Mouse (Mus musculus) intestine, embryonic 15.5 days (tissue): ENCODE results near the gene Tox3. TPM values are rescaled to one million over a fixed set of nuclear protein-coding genes. Genes with fewer than 3 reads are reported as not detected.

Source experiments
- ATAC-seq: fragments of 200-750 bp; cut with Nextera tagmentation; 2 replicates; pipeline ENCODE4 v1.8.0; 2017; ENCODE audit warnings: moderate TSS enrichment, moderate library complexity
- H3K27ac ChIP-seq: fragments of 300-500 bp; sonication (generic); 2 replicates; pipeline ENCODE4 v1.5.1; 2015; ENCODE audit warnings: mild to moderate bottlenecking, inconsistent platforms
- H3K27me3 ChIP-seq: fragments of 300-500 bp; sonication (generic); replicated peaks from 2 replicates; pipeline ENCODE4 v1.6.1; 2015; ENCODE audit warnings: inconsistent platforms
- H3K36me3 ChIP-seq: fragments of 300-500 bp; sonication (generic); 2 replicates; pipeline ENCODE4 v1.6.1; 2015; ENCODE audit warnings: inconsistent platforms
- H3K4me1 ChIP-seq: fragments of 300-500 bp; sonication (generic); replicated peaks from 2 replicates; pipeline ENCODE4 v1.6.1; 2015; ENCODE audit warnings: inconsistent platforms
- H3K4me2 ChIP-seq: fragments of 300-500 bp; sonication (generic); replicated peaks from 2 replicates; pipeline ENCODE4 v1.6.1; 2015; ENCODE audit warnings: mild to moderate bottlenecking, inconsistent platforms
- H3K4me3 ChIP-seq: fragments of 300-500 bp; sonication (generic); replicated peaks from 2 replicates; pipeline ENCODE4 v1.5.1; 2015; ENCODE audit warnings: inconsistent platforms
- H3K9ac ChIP-seq: fragments of 300-500 bp; sonication (generic); 2 replicates; pipeline ENCODE4 v1.6.1; 2015; ENCODE audit warnings: inconsistent platforms
- H3K9me3 ChIP-seq: fragments of 300-500 bp; sonication (generic); 2 replicates; pipeline ENCODE4 v1.6.1; 2016; ENCODE audit warnings: inconsistent platforms
- WGBS: fragments of 180-500 bp; shearing (Covaris S2); methylation state at CpG from one replicate; pipeline ENCODE4 v1.1.7; 2015; 5-methylcytosine and 5-hydroxymethylcytosine counted together
- polyA plus RNA-seq: library from polyadenylated mRNA; unstranded; fragments of >200 nt; fragmentation: Nextera tagmentation; extraction: Ambion mirVana; gene quantifications from 2 replicates; pipeline ENCODE4 v1.2.1, GENCODE M21; 2015

The Tox3 gene
- polyA plus RNA-seq, 1 experiment from 2014 or later, result 7.0 TPM

DNA sequence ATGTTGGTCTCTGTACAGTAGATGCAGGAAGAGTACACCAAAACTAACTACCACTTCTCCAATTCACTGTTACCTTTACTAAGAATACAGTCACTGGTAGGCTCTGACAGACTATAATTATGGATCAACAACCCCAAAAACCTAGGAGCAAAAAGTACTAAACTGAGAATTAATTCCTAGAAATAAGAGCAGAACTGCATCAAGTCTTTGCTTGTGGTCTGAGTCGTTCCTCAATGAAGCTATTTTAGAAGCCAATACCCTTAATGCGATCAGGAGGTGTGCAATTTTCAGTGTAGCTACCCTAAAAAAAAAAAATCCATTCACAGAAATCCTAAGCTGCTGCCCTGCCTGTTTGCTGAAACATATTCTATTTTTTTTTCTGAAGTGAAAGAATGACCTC is 4.8 kb upstream of the Tox3 start:
- 77% methylated on average over 2 of the region's 2 CpGs for WGBS
- Histone ChIP-seq H3K4me2 (no peak overlapping the region), H3K9ac (no peak overlapping the region), H3K9me3 (no peaks in the 10 kb centered on the region), H3K27me3 (no peaks in the 10 kb centered on the region), H3K4me3 (no peak overlapping the region), H3K4me1 (0 out of 2 replicates have a peak, but pooled peaks cover 6% of the 10 kb centered on the region), H3K27ac (no peak overlapping the region), H3K36me3 (no peaks in the 10 kb centered on the region)
- no peak for ATAC-seq

GRCm38 (mm10) chr8:90349709-90350562 is 1.8 kb upstream of the Tox3 start:
- H3K4me3 ChIP-seq, result no peak overlapping the region
- no peak overlapping the region for H3K27ac ChIP-seq
- no peak for ATAC-seq
- no peak overlapping the region for H3K4me2 ChIP-seq
- WGBS, result 27% methylated on average over 13 of the region's 13 CpGs
- no peaks in the 10 kb centered on the region for H3K27me3 ChIP-seq
- no peak overlapping the region for H3K9ac ChIP-seq
- no peaks in the 10 kb centered on the region for H3K36me3 ChIP-seq
- peaks cover 19% of the 10 kb centered on the region; the same call in 1 of the 2 replicates for H3K4me1 ChIP-seq
- H3K9me3 ChIP-seq, result no peaks in the 10 kb centered on the region

DNA sequence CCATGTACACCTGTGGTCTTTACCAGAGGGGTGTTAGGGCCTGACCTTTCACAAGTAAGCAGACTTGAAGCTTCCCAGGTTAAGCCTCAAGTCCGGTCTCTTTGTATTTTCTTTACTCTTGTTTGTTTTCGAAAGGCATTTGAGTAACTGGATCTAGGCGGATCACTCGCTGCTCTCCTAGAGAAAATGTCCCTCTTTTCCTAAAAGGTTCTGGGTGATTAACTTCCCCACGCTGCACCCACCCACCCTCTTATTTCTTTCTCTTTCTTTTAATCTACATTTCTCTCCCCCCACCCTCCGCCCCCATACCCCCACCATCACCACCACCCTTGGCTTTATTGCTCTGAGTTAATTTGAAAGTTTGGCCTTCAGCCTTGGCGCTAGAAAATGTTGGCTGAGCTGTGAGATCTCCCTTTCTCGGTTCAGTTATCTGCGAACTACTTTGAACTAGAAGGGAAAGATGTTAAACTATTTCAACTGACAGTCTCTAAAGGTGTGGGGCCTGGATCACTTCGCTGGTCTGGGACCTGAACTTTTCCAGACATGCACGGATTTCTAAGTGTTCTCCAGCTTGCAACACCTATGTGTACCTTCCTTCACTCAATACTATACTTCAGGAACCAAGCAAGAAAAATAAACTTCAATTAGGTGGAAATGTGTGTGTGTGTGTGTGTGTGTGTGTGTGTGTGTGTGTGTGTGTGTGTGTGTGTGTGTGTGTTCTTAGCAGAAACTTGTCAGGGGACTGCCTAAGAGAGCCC is 962 bp upstream of the Tox3 start:
- no peak for ATAC-seq
- H3K36me3 ChIP-seq, result no peaks in the 10 kb centered on the region
- H3K9me3 ChIP-seq, result no peaks in the 10 kb centered on the region
- peak overlapping the region; percentile 65; the same call in 1 of the 2 replicates for H3K27ac ChIP-seq
- WGBS, result 47% methylated on average over 11 of the region's 11 CpGs
- H3K4me1 ChIP-seq, result peaks cover 19% of the 10 kb centered on the region; the same call in 1 of the 2 replicates
- H3K9ac ChIP-seq, result no peak overlapping the region
- H3K4me3 ChIP-seq, result no peak overlapping the region
- H3K27me3 ChIP-seq, result no peaks in the 10 kb centered on the region
- peak overlapping the region; percentile 91 for H3K4me2 ChIP-seq

GRCm38 (mm10) chr8:90347581-90348177 is 464 bp downstream of the Tox3 start:
- Histone ChIP-seq H3K36me3 (no peaks in the 10 kb centered on the region), H3K4me2 (peak overlapping the region; percentile 91), H3K9me3 (no peaks in the 10 kb centered on the region), H3K4me3 (peak overlapping the region; percentile 75), H3K4me1 (peaks cover 19% of the 10 kb centered on the region; the same call in 1 of the 2 replicates), H3K27ac (peak overlapping the region; percentile 65), H3K27me3 (no peaks in the 10 kb centered on the region), H3K9ac (peak overlapping the region; percentile 86)
- peak; percentile 70 for ATAC-seq
- WGBS, result under 1% methylated on average over 63 of the region's 66 CpGs

DNA sequence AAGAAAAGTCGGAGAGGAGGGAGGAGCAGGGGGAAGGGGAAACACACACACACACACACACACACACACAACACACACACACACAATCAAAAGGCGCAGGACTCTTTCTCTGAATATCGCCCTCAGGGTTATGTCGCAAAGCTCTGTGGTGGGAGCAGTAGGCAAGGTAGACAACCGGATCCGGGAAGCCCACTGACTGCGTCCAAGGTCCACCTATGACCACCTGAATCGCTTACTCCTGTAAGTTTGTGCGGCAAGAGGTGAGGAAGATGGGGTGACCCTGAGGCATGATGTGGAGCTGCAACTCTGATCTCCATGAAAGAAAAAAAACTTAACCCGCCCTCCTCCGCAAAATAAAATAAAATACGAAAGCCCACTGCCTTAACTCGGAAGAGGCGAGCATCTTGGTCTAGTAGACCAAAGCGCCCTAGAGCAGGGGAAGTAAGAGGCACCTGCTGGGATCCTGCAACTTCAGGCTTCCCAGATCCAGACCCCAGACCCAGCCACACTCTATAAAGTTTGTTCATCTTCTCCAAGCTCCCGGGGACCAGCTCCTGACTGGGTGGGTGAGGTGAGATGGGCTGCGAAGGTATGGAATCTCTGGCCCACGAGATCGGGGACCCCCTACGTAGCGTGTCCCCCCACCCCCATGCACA is 1.1 kb downstream of the Tox3 start:
- Histone ChIP-seq H3K4me3 (peak overlapping the region; percentile 75), H3K4me2 (peak overlapping the region; percentile 91), H3K36me3 (no peaks in the 10 kb centered on the region), H3K27me3 (no peaks in the 10 kb centered on the region), H3K27ac (no peak overlapping the region), H3K4me1 (peaks cover 19% of the 10 kb centered on the region; the same call in 1 of the 2 replicates), H3K9me3 (no peaks in the 10 kb centered on the region), H3K9ac (peak overlapping the region; percentile 86)
- WGBS, result 2% methylated on average over 21 of the region's 21 CpGs
- ATAC-seq, result 0 out of 2 replicates have a peak, but pooled peaks have one; percentile 6

GRCm38 (mm10) chr8:90346138-90346879 is 1.8 kb downstream of the Tox3 start:
- H3K4me2 ChIP-seq, result peak overlapping the region; percentile 91
- 0 out of 2 replicates have a peak overlapping the region, but pooled peaks have one; percentile 86 for H3K9ac ChIP-seq
- H3K4me3 ChIP-seq, result peak overlapping the region; percentile 75
- peaks cover 19% of the 10 kb centered on the region; the same call in 1 of the 2 replicates for H3K4me1 ChIP-seq
- no peak for ATAC-seq
- no peak overlapping the region for H3K27ac ChIP-seq
- 35% methylated on average over 13 of the region's 13 CpGs for WGBS
- no peaks in the 10 kb centered on the region for H3K27me3 ChIP-seq
- H3K9me3 ChIP-seq, result no peaks in the 10 kb centered on the region
- no peaks in the 10 kb centered on the region for H3K36me3 ChIP-seq

- no peak overlapping the region for H3K4me2 ChIP-seq
- WGBS, result 79% methylated on average over 7 of the region's 7 CpGs
These were observed 17.5 kb downstream of the Tox3 start for GRCm38 (mm10) chr8:90330377-90331285.

GRCm38 (mm10) chr8:90323824-90324223 is 24.3 kb downstream of the Tox3 start:
- Histone ChIP-seq H3K4me3 (no peak overlapping the region), H3K4me1 (no peaks in the 10 kb centered on the region), H3K27me3 (no peaks in the 10 kb centered on the region), H3K9ac (no peak overlapping the region), H3K4me2 (no peak overlapping the region), H3K27ac (no peak overlapping the region), H3K36me3 (no peaks in the 10 kb centered on the region), H3K9me3 (no peaks in the 10 kb centered on the region)
- 32% methylated on average over 4 of the region's 4 CpGs for WGBS
- ATAC-seq, result no peak

More at GRCm38 (mm10) chr8:90330377-90331285, 17.5 kb downstream of the Tox3 start:
- ATAC-seq, result no peak
- Histone ChIP-seq H3K27ac (no peak overlapping the region), H3K9ac (no peak overlapping the region), H3K4me1 (no peaks in the 10 kb centered on the region), H3K4me3 (no peak overlapping the region), H3K9me3 (no peaks in the 10 kb centered on the region), H3K27me3 (no peaks in the 10 kb centered on the region), H3K36me3 (no peaks in the 10 kb centered on the region)

- Histone ChIP-seq H3K4me2 (no peak overlapping the region), H3K27ac (no peak overlapping the region), H3K27me3 (no peaks in the 10 kb centered on the region), H3K9me3 (no peaks in the 10 kb centered on the region), H3K36me3 (no peaks in the 10 kb centered on the region), H3K9ac (no peak overlapping the region), H3K4me1 (no peaks in the 10 kb centered on the region), H3K4me3 (no peak overlapping the region)
- 79% methylated on average over 8 of the region's 8 CpGs for WGBS
- ATAC-seq, result no peak
These were observed 25.3 kb downstream of the Tox3 start for GRCm38 (mm10) chr8:90322701-90323439.

DNA sequence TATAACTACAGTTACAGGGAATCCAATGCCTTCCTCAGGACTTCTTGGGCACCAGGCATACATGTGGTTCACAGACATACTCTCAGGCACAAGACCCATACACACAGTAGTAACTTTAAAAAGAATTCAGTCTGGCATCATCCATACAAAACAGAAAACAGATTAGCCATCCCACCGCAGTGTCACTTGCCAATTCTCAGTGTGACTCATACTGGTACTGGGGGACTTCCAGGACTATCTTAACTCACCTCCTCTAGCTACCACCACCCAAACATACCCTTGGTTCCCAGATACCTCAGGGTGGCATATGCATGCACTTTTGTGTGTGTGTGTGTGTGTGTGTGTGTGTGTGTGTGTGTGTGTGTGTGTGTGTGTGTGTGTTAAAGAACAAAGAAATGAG is 26.9 kb downstream of the Tox3 start:
- no peak for ATAC-seq
- 91% methylated on average over 1 of the region's 1 CpGs for WGBS
- no peak overlapping the region for H3K4me3 ChIP-seq
- no peak overlapping the region for H3K27ac ChIP-seq
- no peak overlapping the region for H3K9ac ChIP-seq
- no peaks in the 10 kb centered on the region for H3K27me3 ChIP-seq
- H3K4me1 ChIP-seq, result no peaks in the 10 kb centered on the region
- H3K4me2 ChIP-seq, result no peak overlapping the region
- no peaks in the 10 kb centered on the region for H3K9me3 ChIP-seq
- H3K36me3 ChIP-seq, result no peaks in the 10 kb centered on the region
